Mouse (Mus musculus) lung, postnatal 4 days (tissue): ENCODE measurements around the gene Mgp.

Experiments used
- DNase-seq, 2 experiments: peaks; one replicate each; pipeline ENCODE4 v3.0.0; 2021

Gene Mgp

DNA sequence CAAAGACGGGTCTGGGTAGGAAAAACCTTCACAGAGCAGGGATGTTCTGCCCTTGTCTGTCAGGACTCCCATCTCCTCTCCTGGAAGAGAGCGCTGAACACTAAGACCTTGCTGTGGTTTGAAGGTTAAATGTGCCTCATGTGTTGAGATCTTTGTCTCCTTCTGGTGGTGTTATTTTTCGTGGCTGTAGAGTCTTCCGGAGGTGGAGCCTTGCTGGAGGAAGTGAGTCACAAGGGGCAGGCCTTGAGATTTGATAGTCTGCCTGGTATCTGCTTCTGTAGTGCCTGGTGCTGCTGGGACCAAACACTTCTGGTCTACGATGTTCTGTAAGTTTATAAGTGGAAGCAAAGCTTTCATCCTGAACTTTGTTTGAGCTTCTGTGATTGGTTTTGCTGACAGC lies 26.7 kb downstream of the Mgp start:
- no peak for DNase-seq

DNA sequence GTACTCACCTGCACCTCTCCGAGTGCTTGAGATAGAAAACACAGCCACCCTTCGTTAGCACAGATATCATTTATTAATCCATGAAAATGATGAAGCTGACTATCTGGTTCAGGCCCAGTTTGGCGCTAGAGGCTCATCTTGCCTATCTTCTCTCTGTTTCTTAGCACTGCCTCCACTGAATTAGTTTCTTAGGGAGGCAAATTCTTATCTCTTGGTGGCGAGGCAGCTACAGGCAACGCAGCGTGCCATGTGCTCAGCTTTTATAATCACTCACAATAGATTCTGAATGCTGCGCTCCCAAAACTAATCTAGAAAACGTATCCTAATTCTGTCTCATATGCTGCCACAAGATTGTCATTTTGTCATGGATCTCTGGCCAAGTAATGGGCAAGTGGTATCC lies 27.2 kb downstream of the Mgp start:
- no peak for DNase-seq

DNA sequence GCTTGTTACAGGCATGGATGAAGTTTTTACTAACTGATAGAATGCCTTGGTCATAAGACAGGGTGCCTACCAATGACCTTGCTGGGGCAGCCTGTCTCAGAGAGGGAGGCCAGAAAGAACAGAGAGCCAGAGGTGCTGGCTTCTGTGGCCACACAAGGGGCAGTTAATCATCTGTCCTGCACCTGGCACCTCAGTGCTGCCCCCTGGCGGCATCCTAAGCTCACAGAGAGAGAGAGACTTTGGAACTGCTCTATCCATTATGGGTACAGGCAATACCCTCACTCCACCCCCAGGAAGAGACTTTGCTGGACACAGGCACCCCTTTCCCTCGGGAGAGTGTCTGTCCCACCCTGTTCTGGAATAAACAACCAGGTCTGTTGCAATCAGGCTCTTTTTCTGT lies 27.8 kb downstream of the Mgp start:
- peak; percentile 52 to 72 for DNase-seq

DNA sequence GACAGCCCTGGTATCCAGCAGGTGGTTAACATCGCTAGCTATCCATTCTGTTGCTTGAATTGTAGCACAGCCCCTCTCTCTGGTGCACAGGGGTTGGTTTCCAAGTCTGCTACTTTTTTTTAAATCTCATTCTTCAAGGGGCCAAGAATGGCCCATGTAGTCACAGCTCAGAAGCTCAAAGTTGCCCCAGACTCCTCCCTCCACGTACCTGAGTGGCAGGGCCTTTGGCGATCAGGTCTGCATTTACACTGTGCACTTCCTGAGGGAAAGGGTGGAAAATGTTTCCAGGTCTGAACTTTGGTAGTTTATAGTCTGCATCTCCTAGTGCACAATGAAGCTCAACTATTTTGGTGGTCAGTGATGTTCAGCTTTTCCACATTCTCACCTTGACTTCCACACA lies 28.4 kb downstream of the Mgp start:
- no peak for DNase-seq

DNA sequence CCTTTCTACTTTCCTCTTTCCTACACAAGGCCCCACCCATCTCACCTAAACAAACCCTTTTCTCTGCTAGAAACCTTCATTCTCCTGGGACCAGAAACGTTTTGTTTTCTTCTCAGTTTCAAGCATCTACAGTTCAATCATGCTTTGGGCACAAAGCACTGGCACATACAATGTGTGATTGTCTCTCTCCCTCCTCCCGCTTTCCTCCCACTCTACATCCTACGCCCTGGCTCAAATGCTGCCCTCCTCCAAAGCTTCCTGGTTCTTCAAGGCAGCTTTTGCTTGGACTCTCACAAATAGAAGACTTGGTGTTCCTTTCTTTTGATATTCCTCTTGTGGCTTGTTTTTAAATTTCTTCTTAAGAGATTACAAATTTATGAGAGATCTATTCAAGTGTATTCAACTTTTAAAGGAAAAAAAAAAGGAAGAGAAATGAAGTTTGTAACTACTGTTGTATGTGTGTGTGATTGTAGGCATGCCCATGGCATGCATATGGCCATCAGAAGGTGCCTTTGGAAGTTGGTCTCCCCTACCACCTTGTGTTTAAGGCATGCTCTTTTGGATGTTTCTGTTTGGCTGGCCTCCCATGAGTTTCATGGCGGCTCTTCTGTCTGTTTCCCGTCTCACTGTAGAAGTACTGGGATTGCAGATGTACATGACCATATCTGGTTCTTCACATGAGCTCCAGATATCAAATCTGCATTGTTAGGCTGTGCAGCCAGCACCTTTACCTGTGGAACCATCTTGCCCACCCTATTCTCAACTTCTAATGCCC lies 29.7 kb downstream of the Mgp start:
- no peak for DNase-seq

DNA sequence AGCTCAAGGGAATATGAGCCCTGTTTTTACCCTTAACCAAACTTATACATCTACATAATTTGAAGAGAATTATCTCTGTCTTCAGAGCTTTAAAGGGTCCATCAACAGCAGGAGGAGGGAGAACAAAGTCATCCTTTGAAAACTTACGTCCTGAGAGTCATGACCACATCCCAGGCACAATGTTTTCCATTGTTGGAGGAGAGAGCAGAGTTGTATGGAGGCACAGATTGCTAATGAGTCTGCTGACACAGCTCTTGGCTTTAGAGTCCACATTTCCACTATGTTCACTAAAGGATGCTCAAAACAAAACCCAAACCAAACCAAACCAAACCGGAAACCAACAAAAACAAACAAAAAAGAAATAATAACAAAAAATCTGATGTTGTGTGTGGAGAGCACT lies 30.7 kb downstream of the Mgp start:
- no peak for DNase-seq

DNA sequence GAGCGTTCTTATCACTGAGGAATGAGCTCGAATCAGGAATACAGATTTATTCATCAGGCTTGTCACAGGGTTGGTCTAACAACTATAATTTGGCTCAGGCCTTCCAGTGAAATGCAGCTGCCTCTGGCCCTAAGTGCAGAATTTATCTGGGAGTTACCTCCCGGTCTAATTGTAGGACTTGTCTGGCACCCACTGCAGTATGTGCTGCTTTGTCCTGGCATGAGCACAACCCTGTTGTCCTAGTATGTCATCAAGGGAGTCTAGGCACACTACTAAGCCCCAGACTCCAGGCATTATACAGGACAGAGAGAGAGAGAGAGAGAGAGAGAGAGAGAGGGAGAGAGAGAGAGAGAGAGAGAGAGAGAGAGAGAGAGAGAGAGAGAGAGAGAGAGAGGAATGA lies 38.3 kb downstream of the Mgp start:
- DNase-seq = no peak

DNA sequence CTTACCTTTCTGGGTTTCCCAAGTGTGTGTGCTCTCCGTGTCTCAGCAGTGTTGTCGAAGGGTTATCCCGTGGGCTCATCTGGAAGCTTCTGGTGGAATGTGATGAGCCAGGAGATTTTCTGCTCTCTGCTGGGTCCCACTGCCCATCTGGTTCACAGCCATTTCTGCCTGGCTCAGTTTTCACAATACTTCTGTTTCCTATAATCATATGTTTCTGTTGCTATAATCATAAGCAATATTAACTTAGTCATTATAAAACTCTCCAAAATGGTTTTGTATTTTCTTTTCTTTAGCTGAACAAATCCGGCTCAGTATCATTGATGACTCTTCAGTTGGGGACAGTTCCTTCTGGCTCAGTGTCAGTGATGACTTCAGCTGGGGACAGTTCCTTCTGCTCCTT lies 40.3 kb downstream of the Mgp start, which contains the start of gene Smco3:
TSS of gene Smco3 (minus strand) at position 101 of the 400 bp plus-strand sequence.
- DNase-seq = no peak

DNA sequence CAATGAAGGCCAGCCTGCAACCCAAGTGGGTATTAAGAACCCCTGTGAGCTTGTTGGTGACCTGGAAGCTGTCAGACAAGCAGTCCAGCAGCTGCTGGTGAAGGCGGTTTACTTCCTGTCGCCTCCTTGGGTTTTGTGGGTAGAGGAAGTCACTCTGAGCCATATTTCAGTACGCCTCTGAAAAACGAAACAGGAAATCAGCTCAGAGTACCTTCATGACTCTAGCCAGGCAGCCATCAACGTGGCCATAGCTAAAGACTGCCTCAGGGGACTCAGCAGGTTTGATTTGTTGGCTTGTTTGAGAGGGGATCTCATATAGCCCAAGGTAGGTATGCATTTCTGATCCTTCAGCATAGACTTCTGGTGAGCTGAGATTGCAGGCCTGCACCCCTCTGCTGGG lies 43.9 kb downstream of the Mgp start:
- DNase-seq = no peak

DNA sequence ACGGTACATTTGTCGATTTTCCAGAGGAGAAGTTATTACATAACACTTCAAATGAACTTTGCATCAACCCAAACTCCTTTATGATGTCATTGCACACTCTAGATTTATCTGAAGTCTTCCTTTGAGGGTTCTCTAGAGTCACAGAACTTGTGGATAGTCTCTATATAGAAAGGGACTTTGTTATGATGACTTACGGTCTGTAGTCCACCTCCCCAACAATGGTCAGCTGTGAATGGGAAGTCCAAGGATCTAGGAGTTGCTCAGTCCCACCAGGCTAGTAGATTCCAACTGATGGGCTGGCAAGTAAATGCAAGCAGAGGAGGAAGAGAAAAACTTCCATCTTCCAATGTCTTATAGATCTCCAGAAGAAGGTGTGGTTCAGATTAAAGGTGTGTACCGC lies 46.9 kb downstream of the Mgp start:
- DNase-seq = no peak

DNA sequence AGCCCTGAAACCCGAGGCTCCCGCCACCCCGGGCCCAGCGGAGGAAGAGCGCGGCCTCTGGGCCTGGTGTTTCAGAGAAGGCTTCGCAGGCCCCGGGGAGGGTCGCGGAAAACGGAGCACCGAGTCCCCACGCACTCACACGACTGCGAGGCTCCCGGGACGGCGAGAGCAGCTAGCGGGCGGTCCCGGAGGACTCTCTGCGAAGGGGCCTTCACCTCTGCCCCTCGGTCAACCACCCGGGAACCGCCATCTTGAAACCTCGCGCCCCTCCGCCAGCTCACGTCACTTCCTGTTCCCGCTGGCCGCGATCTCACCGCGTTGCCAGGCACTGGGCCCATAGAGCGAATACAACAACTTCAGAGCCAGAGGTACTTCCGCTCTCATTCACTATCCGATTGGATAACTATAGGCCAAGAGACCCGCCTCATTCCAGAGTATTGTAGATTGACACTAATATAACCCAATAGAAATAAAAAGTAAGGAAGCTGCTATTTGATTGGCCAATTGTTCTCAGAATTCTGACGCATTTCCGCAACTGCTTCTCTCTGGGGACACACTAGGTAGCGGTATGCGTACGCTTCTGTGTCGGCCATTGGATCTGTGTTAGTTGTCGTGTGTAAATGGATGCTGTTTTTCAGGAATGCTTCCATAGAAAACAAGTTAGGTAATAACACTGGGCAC lies 47.6 kb downstream of the Mgp start, which contains the start of gene Wbp11:
TSS of gene Wbp11 (minus strand) at position 353 of the 681 bp plus-strand sequence.
- peak; percentile 96 to 97 for DNase-seq

DNA sequence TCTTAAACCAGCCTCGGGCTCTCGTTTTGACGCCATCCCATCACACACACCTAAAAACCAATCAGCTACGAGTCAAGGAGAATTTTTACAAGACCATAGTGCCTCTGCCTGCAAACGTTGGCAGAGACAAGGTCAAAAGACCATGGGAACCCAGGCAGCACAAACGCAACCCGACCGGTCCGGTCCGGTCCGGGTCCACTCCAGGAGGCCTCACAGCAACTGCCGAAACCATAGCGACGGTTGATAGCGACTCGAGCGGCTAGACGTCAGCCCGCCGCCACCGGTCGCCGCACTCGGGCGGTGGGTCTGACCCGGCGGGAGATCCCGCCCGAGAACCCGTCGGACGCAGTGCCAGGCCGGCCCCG lies 48.1 kb downstream of the Mgp start, which contains the start of gene BC049715:
TSS of gene BC049715 (plus strand) at position 111 of the 365 bp plus-strand sequence.
- no peak for DNase-seq

DNA sequence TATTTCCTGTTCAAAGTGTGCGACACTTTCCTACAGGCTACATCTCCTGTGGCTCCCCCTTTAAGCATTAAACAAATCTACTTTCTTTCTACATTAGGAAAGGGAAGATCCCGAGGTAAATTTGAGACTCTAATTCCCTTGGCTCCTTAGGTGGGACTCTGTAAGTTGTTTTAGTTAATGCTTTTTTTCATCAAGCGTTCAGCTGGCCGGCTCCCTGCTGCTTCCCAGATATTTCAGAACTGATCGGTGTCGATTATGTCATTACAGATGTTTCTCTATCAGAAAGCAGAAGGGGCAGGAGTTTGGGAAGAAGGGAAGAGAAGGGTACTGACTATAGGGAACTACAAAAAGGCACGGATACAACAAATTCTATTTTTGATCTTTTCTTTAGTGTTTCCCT lies 48.5 kb downstream of the Mgp start:
- DNase-seq = no peak

DNA sequence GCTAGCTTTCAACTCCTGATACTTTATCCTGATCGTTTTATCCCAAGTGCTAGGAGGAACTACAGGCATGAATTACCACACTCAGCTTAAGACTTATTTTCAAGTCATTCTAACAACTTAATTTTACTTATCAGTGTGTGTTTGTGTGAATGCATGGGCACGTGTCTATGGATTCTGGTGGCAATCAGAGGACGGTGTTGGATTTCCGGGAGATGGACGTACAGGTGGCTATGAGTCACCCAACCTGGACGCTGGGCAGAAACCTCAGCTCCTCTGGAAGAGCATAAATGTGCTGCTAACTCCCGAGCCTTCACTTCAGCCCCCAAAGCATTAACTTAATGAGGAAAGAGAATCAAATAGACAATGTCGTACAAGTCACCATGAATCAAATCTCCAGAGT lies 50.6 kb downstream of the Mgp start:
- DNase-seq = no peak
